Mouse (Mus musculus) brain, adult 2 months (tissue): ENCODE results near the gene Phactr2.
"Not testable (repeated sequence)": the region's sequence is repeated elsewhere in the genome, so short reads cannot be mapped to it uniquely, and the experiment has no call there.

Experiments
- DNase-seq: peaks from one replicate; pipeline ENCODE4 v3.0.0; 2011; ENCODE audit warnings: low read depth, low spot score

The Phactr2 gene

DNA sequence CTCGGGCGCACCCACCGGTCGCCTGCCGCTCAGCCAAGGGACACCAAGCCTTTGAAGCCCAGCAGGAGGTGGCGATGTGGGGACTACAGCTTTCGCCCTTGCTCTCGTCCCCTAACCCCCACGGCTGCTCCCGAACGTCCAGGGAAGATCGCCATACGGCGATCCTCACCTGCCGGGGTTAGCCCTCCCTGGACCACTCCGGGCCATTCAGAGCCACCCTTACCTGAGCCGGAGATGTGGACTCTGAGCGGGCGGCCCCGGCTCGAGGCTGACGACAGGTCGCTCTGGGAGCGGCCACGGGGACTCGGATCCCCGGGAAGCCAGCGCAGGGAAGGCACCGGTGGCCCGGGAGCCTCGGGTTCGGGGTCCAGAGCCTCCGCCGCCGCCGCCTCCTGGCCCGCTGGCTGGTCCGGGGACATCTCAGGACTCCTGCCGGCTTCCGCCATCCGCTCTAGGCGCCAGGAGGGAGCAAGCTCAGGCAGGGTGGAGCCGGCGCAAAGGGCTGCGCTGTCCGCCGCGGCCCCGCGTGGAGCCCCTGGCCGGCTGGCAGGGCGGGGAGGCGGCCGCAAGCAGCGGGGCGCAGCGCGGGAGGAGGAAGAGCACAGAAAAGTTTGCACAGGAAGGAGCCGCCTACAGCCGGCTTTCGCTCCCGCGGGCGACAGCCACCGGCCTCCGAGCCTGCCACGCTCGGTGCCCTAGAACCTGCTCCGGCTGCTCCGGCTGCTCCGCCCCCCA lies at the start of gene Phactr2:
Gene Phactr2 (minus strand): TSS at position 580 of the 735 bp plus-strand sequence.
- peak; percentile 21 for DNase-seq

DNA sequence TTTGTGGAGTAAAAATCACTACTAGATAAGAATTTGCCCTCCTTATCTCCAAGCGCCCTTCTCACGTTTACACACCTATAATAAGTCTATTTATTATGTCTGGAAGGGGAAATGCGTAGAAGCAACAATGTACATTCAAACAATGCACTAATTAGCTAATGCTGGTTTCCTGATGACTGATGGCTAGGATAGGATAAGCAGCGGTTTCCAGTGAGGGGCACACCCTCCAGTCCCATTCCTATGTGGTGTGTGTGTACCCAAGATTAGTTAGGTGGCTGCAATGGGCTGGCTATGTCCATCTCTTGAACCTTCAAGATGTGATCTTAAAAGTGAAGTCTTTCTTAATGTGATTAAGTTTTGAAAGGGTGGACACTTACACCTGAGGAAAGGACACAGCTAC lies 47.6 kb upstream of the Phactr2 start:
- DNase-seq, result no peak

DNA sequence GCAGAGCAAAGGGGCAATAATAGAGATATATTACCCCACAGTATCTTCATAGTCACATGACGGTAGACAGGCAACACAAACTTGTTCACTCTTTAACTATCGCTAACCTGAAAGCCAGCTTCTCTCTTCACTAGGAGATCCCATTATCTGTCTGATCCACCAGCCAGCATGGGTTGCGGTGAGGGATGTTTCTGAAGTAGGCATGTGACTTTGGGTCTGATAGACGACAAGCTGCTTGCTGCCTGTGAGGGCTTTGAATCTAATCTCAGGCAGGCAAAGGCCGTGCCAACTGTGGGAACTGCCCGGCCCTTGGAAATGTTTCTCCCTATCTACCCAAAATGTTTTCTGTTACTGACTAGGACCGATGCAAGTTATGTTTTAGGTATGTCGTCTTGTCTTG lies 28.2 kb upstream of the Phactr2 start:
- DNase-seq, result no peak

DNA sequence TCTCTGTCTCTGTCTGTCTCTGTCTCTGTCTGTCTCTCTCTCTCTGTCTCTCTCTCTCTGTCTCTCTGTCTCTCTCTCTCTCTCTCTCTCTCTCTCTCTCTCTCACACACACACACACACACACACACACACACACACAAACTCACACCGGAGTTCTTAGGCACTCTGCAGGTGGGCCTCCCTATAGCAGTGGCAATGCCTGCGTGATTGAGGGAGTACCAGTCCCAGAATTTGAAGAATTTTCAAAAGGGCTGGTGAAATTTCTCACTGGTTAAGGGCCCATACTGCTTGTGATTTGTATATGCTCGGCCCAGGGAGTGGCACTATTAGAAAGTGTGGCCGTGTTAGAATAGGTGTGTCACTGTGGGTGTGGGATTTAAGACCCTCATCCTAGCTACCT lies 27.3 kb upstream of the Phactr2 start:
- DNase-seq, result not testable (repeated sequence)

DNA sequence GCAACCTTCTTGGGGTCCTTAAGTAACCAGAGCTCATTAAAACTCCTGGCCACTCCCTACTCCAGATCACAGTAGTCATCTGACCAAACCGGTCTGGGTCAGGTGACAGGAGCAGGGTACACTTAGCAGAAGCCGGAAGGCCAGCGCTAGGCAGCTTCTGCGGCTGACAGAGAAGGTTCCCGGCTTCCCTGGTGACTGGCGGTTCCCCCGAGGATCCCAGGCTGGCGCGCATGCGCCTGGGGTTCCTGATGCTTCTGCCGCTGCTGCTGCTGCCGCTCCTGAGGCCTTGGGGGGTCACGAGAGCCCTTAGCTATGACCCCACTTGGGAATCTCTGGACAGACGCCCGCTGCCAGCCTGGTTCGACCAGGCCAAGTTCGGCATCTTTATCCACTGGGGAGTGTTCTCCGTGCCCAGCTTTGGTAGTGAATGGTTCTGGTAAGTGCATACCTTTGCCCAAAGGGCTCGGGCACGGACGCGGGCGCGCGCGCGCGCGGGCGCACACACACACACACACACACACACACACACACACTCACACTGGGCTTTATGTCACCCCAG lies 26.8 kb upstream of the Phactr2 start:
- peak; percentile 93 for DNase-seq

DNA sequence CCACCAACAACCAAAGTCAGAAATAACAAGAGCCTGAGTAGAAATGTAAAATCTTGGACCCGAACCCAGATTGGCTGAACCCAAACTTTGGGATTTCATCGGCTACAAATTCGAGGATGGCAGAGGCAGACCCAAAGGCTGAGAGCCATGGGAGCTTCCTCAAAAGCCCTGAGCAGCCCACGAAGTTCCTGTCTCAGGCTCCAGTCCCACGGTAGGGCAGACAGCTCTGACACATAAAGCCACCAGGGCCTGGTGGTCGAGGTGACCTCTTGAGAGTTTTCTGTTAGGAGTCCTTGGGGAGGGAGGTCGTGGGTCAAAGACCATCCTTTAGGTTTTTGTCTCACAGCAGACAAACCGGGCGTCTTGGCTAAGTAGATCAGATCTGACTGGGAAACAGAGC lies 26.3 kb upstream of the Phactr2 start:
- DNase-seq, result no peak

DNA sequence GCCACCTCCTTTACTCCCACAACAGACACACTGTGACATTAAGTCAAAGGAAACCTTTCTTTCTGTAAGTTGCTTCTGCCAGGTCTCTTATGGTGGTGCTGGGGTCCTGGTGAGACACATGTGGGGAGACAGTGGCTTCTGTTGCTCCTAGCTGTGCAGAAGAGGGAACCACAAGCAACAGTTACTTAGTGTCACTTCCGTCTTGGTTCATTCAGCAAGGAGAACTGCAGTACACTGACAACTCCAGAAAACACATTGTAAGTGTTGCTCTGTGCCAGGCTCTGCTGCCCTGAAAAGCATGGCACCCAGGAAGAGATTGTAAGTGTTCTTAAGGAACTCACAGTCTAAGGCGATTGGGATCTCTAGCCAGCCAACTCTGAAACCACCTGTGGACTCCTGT lies 25.1 kb upstream of the Phactr2 start, which contains the start of gene Fuca2:
Gene Fuca2 (plus strand): TSS at position 210 of the 400 bp plus-strand sequence.
- DNase-seq, result no peak

DNA sequence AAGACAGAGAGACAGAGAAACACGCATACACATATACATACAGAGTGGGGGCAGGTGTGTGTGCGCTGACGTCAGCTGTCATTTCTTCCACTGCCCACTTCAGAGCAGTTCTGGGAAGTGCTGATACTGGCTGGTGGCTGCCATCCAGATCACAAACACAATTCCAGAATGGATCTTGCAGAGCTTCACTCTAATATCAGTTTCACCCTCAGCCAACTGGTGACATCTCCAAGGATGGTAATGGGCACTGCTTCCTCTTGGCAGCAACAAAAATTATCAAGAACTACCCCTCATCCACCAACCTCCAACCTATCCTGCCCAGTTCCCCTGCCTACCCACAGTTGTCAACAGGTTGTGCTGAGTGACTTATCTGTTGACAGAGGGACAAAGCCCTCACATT lies 22.1 kb upstream of the Phactr2 start:
- no peak for DNase-seq

DNA sequence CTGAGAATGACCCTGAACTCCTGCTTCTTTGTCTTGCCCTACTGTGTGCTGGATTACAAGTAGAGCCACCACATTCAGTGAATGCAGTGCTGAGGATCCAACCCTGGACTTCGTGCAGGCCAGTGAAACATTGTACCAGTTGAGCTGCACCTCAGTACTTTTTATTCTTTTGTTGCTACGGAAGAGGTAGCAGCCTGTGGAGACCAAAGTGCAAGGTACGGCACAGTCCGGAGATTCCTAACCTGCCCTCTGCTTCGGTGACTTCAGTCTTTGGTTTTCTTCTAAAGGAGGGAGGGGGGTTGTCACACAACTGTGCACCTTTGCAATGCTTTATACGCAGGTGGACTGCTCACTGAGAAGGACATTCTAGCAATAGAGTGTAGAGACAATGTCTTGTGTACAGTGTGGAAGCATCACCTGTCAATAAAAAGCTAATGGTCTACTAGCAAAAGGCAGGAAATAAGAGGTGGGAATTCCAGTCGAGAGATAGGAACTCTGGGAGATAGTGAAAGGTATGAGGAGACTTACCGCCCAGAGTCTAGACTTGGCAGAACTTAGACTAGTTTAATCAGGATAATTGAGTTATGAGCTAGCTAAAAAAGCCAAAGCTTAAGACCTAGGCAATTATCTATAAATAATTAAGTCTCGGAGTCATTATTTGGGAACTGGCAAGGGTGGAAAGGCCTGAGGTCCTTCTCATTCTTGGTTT lies 19.9 kb upstream of the Phactr2 start:
- no peak for DNase-seq

DNA sequence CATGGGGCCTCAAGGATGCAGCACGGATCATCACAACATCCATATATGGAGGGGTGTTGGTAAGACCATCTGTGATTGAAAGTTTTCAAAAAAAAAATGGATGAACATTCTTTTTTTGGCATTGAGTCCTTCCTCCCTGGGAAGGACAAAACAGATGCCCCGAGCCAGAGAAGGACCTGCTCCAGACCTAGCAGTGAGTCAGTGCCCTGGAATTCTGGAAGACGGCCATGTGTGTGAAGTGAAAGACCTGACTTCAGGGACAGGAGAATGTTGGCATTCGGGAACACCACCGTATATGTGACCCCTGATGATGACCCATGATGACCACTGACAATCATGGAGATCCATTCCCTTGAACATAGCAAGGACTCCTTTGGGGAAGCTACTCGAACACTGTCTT lies 15.5 kb upstream of the Phactr2 start:
- DNase-seq, result no peak

DNA sequence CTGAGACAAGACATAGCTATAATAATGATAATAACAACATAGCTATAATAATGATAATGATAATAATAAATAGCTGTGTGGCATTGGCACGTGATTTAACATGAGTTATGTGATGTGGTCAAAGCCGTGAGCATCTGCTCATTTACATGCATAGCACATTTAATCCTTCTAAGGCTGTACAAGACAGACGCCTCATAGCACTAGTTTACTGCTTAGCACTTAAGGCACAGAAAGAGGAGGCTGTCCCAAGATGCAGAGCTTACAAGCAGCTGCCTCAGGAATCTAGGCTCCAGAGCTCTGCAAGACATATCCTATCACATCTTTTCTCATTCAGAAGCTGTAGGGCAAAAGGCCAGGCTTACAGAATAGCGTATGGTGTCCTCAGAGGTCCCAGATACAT lies 11.7 kb upstream of the Phactr2 start:
- no peak for DNase-seq

DNA sequence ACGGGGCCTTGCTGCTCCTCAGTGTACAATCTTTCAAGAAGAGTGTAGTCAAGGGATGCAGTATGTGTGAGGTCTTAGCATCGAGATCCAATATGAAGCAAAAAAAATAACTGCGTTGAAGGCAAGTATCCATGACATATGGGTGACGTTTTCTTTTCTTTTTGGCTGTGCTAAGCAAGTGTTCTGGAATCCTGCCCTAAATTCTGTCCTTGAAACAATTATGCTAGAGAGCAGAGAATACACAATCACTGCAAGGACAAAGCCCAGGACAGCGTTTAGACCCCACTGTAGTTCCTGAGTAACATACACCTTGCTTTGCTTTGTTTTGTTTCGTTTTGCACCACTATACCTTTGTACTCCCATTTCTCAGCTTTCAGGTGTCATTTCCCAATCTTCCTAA lies 5.1 kb upstream of the Phactr2 start:
- no peak for DNase-seq

DNA sequence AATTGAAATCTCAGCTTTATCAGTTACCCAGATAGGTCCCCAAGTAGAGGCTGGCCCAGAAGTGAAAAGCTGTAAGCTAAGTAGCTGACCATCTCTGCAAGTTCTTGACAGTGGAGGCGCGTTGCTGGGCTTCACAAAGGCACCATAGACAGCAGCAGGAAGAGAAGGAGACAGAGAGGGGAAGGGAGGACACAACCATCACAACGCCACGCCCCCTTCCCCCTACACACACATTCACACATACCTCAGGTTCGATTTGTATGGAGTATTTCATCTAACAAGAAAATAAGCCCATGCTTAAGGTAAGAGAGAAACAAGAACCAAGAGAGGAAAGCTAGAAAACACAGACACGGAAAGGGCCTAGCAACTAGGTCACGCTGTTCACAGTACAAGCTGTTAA lies 909 bp upstream of the Phactr2 start:
- DNase-seq, result peak; percentile 18

DNA sequence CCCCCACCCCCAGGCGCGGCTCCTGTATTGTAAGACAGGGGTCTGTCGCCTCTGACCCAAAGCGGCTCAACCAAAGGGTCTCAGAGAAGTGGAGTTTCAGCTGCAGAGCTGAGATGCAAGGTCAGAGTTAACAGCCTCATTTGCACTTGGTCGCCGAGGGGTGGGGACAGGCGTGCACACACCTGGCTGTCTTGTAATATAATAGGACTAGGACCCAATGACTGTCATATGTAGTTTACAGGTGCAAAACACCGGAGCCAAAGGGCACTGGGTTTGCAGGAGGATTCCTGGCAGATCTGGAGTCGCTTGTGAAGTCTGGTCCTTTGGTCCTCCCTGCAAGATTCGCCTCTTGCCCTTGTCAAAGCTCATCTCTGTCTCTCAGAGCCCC lies 350 bp upstream of the Phactr2 start:
- DNase-seq, result no peak

DNA sequence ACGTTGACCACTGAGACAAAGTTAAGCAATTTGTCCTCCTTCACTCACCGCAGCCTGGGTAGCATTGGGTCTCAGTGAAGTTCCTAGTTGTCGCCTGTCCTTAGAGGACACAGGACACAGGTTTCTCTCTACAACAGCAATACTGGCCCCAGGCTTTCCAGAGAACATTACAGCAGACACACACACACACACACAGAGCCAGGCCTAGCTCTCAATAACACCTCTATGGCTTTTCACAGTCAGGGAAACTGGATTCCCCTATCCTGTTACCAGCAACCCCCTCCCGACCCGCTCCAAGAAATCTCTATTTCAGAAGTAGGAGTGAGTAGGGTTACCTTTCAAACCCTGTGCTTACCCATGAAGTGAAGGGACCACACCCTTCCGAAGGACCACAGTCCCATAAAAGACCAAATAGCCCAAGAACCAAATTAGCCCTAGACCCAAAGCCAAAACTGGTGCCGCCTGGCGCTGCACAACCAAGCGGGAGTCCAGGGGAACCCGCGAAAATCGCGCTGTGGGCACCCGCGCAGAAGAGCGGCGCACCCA lies 852 bp downstream of the Phactr2 start:
- no peak for DNase-seq

DNA sequence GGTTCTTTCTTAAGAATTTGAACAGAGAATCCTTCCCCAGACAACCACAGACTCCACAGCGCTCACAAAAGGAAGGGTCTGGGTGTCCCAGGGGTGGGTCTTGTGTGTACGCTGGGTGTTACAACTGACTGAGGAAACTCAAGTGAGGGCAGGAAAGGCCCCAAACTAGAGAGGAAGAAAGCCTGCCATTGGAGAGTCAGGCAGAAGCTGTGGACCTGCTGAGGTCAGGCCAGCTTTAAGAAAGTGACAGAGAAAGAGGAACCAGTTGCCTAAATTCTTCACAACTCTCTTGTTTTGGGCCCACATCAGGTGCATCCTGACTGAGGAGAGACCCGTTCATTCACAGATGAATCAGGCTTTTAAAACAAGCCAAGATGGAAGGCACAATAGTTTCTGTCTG lies 4.0 kb downstream of the Phactr2 start:
- DNase-seq, result peak; percentile 11

DNA sequence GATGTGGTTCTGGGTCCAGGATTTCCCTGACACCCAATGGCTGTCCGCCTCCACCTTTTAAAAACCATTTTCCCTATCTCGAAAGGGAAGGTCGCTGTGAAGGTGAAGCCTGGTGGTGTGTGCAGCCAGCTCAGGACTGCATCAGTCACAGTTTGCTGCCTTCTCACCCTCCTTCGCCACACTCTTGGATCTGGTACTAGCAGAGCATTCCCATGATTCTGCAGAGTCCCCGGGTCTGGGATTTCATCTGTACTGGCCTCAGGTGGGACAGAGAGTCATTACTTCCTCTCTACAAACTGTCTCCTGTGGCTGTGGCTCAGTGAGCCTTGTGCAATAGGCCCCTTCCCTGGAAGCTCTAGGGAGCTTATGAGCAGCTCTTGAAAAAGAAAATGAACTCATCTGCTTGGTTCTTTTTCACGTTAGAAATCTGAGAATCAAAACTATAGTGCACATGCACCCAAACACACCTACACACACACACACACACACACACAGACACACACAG lies 6.1 kb downstream of the Phactr2 start:
- DNase-seq, result not testable (repeated sequence)

DNA sequence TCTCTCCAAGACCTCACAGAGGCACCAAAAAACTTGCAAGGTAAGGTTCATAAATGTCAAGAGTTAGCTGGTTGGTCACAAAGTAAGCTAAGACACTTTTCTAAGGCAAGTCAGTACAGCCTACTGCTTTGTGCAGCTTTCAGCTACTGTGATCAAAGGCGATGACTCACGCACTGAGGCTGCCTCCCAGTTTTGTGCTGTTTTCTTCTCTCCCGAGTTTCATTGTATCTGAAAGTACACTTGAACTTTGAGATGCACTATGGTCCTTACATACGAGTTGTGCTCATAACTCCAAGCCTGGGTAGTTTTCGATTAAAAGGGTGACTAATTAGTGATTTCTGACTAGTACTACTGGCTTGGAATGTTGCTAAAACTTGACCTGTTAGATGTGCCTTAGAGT lies 7.3 kb downstream of the Phactr2 start:
- peak; percentile 67 for DNase-seq

DNA sequence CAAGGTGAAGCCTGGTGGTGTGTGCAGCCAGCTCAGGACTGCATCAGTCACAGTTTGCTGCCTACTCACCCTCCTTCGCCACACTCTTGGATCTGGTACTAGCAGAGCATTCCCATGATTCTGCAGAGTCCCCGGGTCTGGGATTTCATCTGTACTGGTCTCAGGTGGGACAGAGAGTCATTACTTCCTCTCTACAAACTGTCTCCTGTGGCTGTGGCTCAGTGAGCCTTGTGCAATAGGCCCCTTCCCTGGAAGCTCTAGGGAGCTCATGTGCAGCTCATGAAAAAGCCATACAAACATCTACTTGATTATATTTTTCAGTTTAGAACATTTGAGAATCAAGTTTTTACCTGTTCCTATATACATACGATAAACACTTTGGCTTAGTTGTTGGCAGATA lies 9.9 kb downstream of the Phactr2 start:
- not testable (repeated sequence) for DNase-seq

DNA sequence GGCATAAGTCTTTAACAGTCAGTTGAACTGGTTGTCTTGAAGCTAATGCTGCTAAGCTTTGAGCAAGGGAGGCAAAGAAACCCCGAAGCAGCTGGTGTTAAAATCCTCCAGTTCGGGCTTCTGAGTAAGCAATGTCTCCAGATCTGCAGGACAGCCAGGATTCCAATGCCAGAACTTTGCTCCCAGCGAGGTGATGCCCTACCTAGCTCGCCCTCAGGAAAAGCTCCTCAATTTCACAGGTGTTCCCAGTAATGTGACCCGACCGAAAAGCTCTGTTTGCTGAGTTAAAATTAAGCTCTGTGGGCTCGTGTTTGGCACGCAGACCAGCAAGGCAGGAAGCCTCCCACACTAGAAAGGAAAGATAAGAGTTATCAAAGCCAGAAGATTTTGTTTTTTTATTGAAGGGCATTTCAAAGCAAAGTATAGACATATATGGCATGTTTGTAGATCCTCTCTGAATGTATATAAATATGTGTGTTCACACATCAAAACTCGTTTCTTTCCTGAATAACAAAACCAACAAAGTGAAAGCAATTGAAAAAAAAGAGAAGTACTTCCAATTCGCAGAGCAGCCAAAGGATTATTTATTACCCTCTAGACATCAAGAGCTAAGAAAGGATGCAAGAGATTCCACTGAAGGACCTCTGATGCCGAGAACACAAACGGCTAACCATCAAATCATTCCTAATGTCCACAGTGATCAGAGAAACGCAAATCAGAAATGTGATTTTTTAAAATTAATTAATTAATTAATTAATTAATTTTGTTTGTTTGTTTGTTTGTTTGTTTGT lies 20.8 kb downstream of the Phactr2 start:
- peak; percentile 47 for DNase-seq

DNA sequence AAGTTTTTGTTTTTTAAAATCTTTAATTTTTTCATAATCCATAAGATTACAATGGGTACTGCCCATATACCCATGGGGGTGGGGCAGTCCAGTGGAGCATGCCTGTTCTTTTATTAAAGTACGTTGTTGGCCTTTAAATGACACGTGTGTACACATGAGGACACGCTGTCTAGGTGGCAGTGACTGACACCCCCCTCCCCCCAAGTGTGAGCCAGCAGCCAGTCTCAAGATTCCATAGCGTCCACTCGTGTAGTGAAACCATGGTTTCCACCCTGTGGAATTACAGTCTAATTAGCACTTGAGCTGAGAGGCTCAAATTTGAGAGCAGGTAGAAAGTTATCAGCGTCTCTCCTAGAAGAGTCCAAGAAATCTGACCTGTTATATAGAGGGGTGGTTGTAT lies 22.6 kb downstream of the Phactr2 start:
- no peak for DNase-seq
